Mouse (Mus musculus) brown adipose tissue, adult 24 weeks (tissue): ENCODE measurements around the gene Ggta1. TPM values are rescaled to one million over a fixed set of nuclear protein-coding genes. Genes with fewer than 3 reads are reported as not detected.

Experiments used
- H3K27ac ChIP-seq: fragments of 200-500 bp; replicated peaks from 2 replicates; pipeline ENCODE4 v1.5.1; 2012; ENCODE audit warnings: low read depth, mild to moderate bottlenecking, low read length
- H3K4me1 ChIP-seq: fragments of 200-500 bp; 2 replicates; pipeline ENCODE4 v1.6.1; 2012; ENCODE audit warnings: low read length, mixed read lengths; ENCODE audit not compliant: control insufficient read depth, insufficient read depth, insufficient read length
- H3K4me3 ChIP-seq: fragments of 200-500 bp; 2 replicates; pipeline ENCODE4 v1.5.1; 2012; ENCODE audit warnings: low read depth, mild to moderate bottlenecking, low read length, moderate library complexity; ENCODE audit not compliant: insufficient read depth
- polyA plus RNA-seq: library from polyadenylated mRNA; stranded (reverse); fragments of >200 nt; gene quantifications from 2 replicates; pipeline ENCODE4 v1.2.4, GENCODE M21; 2012; ENCODE audit not compliant: missing spikeins, insufficient read depth, insufficient read length

Gene Ggta1
- polyA plus RNA-seq, 1 experiment = 8.8 TPM

DNA sequence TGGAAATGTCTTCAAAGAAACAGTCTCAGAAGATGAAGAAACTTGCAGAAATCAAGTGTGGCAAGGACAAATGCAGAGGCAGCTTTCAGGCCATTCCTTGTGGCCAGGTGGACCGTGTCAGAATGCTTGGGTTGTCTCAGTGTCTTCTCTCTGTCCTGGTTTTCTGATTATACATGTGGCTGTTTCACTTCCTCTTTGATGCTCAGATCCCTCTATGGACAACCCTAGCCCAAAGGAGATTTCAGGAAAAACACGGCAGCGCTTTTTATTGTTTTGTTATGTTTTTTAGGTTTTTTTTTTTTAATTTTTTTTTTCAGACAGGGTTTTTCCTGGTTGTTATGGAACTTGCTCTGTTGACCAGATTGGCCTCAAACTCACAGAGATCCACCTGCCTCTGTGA lies 35.9 kb upstream of the Ggta1 start:
- H3K4me3 ChIP-seq = no peak overlapping the region
- peaks cover 18% of the 10 kb centered on the region for H3K4me1 ChIP-seq
- H3K27ac ChIP-seq = no peak overlapping the region

DNA sequence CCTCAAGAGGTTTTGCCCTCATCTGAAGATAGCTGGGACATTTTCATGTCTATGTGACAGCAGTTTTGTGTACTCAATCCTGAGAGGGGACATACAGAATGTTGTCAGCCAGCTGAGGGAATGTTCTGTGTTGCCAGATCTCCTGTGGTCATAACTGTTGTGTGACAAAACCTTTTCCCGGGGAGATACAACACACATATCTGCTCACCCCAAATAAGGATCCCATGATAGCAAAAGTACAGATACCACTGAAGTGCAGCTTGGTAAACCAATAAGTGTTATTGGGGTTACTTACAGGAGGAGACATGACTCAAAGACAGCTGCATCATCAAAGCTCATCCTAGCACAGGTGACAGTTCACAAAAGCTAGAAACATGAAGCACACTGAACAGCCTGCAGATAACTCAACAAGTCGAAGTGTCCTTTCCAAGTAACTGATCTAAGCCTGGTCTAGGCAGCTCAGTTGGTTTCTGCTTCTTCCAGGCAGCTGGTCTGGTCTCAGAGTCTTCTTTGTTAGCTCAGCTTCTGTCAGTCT lies 34.7 kb upstream of the Ggta1 start:
- Histone ChIP-seq H3K27ac (no peak overlapping the region), H3K4me1 (peaks cover 13% of the 10 kb centered on the region), H3K4me3 (no peak overlapping the region)

DNA sequence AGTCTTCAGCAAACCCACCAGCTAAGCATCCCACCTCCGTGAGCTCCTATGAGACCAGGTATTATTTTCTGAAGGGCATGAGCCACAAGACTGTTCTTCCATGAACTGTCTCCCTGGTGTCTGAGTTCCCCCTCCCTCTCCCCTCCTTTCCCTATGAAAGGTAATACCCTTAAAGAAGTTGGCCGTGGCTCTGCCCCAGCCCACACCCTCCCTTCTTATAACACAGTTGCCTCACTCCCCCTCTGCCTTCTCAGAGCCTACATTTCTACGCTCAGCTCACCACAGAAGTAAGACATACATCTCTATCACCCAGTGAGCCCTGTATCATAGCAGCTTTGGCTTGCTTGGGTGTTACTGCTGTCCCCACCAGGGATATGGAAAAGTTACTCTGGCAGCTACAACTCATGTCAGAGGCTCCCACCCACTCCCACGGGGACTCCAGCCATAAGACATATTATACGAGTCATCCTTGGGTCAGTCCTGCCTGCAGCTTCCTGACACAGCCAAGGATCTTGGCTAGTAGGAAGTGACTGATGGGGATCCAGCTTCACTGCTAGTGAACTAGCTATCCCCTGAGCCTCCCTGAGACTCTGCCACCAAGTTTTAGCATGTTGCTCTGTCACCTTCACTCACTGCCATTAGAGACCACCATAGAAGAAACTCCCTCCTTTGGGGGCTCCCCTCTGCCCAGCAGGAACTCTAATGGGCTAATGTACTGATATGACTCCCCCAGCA lies 33.4 kb upstream of the Ggta1 start:
- Histone ChIP-seq H3K27ac (no peak overlapping the region; the same call in 1 of the 2 replicates), H3K4me1 (peaks cover 13% of the 10 kb centered on the region), H3K4me3 (no peak overlapping the region)

DNA sequence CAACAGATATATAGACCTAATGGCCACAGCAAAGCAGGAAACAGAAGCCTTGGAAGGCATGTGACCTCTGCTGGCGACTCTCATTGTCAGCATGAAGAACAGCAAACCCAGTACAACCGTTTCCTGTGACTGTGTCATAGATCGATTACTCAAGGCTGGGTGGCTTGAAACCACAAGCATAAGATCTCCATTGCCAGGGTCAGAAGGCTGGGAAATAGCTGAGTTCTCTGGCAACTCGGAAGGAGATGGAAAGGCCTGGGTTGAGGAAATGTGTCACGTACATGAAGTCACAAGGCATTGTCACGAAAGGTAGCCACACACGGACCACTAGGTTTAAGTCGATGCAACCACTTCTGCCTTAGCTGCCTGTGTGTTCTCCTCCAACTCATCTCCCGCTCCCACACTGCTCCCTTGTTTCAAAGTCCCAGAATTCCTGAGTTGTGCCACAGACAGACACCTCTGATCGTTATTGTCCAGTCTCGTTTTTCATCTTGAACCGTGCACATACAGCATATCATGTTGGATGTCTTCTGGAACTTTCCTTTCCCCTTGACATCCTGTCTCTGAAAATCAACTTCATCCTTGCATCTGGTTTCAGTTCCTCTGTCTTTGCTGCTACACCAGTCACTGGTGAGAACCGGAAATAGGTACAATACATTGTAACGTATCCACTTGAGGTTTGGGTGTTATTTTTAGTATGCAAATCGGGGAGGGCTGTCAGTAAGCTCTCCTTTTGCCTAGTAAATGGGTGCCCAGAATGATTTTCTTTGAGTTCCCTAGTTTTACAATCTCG lies 32.7 kb upstream of the Ggta1 start:
- H3K4me1 ChIP-seq = peaks cover 13% of the 10 kb centered on the region
- H3K27ac ChIP-seq = peak overlapping the region; percentile 73
- H3K4me3 ChIP-seq = no peak overlapping the region

DNA sequence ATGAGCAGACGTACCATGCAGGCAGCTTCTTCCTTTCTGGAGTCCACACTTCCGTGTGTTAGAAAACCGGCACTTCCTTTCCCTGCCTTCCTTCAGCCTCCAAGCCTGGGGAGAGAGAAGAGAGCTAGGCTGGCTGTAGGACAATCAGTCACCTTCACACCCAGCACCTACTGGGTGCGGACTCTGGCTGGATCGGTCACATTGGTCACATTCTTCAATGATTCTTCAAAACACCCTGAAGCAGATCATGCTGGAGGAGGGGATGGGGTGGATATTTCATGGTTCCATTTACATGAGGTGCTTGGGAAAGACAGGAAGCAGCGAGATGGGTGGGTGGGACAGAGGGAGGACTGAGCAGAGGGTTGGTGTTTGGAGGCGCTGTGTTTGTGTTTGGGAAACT lies 30.5 kb upstream of the Ggta1 start:
- Histone ChIP-seq H3K4me1 (peaks cover 13% of the 10 kb centered on the region), H3K27ac (no peak overlapping the region), H3K4me3 (no peak overlapping the region)

DNA sequence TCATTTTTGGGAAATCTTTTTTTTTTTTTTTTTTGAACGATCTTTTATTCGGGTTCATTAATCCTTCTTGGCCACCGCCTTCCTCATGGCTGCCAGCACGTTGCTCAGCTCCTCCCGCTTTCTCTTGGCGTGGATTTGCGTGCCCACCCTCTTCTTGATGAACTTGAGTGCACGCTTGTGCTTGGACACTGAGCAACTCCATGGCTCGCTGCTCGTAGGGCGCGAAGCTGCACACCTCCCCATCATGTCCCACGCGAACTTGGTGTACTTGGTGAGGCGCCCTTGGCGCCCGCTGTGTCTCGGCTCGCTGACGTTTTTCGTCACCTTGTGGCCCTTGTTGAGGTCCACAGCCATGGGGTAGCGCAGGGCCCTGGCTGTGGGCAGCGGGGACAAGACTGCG lies 28.1 kb upstream of the Ggta1 start:
- Histone ChIP-seq H3K4me1 (peaks cover 18% of the 10 kb centered on the region), H3K4me3 (no peak overlapping the region), H3K27ac (no peak overlapping the region)

DNA sequence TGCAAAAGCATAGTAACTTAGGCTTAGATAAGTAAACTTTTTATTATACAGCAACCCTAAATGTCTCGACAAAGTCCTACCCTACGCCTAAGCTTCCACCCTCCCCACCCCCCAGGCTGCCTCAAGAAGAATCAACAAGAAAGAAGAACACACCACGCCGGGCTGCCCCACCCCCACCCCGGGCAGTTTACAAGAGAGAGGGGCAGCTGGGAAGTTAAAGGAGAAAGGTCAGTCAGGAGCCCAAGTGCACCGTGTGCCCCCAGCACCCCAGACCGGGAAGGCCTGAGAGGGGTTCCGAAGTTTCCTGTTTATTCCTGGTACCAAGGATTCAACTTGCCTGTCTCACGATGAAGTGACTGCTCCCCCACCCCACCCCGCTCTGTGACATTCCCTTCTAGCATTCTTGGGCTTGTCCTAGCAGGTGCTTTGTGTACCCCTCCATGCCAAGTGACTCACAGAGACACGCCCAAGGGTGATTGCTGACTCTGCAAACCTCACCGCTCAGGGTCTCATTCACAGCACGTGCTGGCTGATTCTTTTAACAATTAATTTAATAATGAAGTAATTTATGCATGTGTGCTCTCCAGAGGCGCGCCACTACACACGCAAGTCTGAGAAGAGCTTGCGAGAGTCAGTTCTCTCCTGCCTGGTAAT lies 27.6 kb upstream of the Ggta1 start:
- H3K27ac ChIP-seq = no peak overlapping the region
- peaks cover 13% of the 10 kb centered on the region for H3K4me1 ChIP-seq
- H3K4me3 ChIP-seq = no peak overlapping the region

DNA sequence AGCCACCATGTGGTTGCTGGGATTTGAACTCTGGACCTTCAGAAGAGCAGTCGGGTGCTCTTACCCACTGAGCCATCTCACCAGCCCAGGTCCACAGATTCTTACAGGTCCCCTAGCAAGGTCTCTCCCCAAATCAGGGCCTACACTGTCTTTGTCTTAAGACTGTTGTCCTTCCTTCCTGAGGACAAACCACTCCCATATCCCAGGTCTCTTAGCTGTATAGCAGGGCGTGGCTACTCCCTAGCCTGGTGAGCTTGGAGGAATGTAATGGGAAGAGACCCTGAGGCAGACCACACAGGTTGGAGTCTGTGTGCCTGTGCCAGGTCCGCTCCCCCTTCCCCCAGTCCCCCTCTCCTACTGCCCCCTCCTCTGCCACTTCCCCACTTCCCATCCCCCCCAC lies 24.7 kb upstream of the Ggta1 start:
- Histone ChIP-seq H3K4me3 (no peak overlapping the region), H3K4me1 (peaks cover 11% of the 10 kb centered on the region; the same call in 1 of the 2 replicates), H3K27ac (no peak overlapping the region)

DNA sequence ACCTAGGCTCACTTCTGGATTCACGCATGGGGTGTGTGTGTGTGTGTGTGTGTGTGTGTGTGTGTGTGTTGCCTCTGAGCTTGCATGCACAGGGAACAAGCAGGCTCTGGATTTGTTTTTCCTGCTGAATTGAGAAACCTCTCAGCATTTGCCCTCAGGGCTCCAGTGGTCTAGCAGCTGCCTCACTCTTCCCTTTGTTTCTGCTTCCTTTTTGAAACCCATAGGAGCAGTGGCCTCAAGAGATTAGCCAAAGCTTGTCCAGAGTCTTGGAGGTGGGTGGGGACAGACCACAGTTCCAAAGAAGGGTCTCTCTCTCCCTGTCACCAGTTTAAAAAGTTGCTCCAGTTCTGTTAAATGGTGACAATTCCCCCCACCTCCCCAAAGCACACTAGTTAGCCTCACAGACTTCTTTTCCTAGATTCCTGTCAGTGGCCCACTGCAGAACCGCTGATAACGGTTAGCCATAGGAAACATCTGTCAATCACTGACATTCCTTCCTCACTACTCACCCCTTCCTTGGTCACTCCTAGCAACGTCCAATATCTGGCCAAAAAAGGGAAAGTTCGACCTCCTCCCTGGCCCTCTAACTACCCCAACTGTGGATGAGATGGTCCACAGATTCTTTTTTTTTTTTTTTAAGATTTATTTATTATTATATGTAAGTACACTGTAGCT lies 24.1 kb upstream of the Ggta1 start:
- H3K4me3 ChIP-seq = no peak overlapping the region
- no peak overlapping the region for H3K27ac ChIP-seq

DNA sequence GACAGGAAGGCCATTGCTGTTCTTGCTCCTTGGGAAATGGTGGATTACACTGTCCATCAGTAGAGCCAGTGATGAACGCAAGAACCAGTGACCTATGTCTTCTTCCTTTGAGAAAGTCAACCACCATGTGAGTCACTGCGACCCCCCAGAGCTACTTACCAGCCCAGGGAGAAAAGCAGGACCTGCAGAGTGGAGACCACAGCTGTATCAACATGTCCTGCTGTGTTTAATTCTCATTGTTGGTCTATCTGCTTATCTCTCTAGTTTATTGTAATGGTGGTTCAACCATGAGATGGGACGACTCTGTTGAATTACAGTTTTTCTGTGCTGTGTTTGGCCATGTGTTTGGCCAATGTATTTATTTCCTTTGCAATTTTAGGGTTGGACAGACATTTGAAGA lies 21.1 kb upstream of the Ggta1 start:
- H3K4me1 ChIP-seq = peaks cover 11% of the 10 kb centered on the region; the same call in 1 of the 2 replicates
- H3K4me3 ChIP-seq = no peak overlapping the region
- H3K27ac ChIP-seq = no peak overlapping the region

More for the DNA sequence above, 24.1 kb upstream of the Ggta1 start:
- peaks cover 11% of the 10 kb centered on the region; the same call in 1 of the 2 replicates for H3K4me1 ChIP-seq

DNA sequence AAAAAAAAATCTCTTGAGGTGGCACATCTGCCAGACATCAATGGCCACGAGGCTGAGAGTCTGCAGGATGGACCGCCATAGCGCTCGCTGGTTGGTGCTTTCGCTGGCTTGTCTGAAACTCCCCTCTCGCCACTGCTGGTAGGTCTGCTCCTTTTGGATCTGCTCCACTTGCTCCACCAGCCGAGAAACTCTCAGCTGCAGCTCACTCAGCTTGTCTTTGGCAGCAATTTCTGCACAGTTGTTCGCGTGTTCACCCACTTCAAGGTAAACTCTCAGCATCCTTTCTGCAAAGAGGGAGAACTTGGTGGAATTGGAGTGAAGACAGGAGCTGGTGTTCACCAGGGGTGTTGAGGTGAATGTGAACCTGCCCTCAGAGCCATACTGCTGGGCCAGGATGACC lies 20.4 kb upstream of the Ggta1 start:
- H3K4me3 ChIP-seq = no peak overlapping the region
- no peak overlapping the region for H3K27ac ChIP-seq
- H3K4me1 ChIP-seq = peaks cover 11% of the 10 kb centered on the region; the same call in 1 of the 2 replicates

DNA sequence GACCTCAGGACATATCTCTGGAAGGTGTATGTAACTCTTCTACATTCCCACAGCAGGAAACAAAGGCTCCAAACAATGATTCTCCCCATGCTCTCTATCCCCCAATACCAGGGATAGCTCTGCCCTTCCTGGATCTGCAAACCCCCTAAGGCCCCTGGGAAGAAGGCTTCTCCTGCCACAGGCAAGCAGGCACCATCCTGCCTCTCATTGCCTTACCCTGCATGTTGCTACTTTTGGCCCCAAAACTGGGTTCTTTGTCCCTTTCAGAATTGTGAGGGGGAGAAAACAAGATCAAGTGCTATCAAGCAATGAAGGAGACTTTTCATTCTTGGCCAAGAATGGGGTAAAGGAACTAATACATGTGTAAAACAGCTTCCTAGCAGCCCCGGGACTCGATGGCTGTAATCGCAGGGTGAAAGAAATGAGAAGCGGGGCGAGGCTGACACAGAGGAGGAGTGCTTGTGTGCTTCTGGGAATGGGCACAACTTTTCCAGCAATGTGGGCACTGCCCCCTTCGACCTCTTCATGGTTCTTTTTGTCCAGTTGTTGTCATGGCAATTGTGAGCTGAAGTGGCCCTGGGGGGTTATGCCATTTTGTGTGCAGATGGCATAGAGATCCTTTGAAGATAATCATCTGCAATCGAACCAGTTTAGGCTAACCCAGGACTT lies 18.4 kb upstream of the Ggta1 start:
- H3K4me1 ChIP-seq = peaks cover 3% of the 10 kb centered on the region; the same call in 1 of the 2 replicates
- no peak overlapping the region for H3K27ac ChIP-seq
- no peak overlapping the region for H3K4me3 ChIP-seq

DNA sequence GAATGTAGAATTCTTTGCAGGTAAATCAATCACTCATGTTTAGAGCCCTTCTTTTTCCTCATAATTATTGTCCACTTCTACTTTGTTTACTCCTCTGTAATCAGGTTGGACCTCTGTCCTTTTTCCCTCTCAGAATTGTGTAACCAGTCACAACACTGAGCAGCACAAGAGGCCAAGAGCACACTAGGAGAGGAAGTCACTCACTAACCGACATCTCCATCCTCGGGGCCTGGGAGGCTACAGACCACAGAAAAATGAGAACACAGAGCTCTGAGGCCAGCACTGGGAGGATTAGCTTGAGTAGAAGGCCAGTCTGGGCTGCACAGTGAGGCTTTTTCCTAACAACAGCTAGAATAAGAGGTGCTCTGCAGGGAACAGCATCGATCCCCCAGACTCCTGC lies 17.0 kb upstream of the Ggta1 start:
- Histone ChIP-seq H3K4me1 (no peaks in the 10 kb centered on the region; the same call in 1 of the 2 replicates), H3K27ac (no peak overlapping the region), H3K4me3 (no peak overlapping the region)

DNA sequence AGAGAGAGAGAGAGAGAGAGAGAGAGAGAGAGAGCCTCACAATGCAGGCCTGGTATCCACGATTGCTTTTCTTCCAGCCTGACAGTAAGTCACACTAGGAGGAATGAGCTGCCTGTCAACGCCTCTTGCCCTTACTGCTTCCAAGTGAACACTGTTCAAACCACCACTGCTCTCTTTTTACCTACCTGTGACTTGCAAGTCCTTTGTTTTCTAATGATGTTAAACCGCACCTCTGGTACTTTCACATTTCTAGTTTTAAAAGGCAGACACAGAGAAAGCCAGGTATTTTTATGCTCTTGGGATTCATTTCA lies 15.7 kb upstream of the Ggta1 start:
- no peak overlapping the region for H3K27ac ChIP-seq
- no peak overlapping the region for H3K4me3 ChIP-seq
- no peaks in the 10 kb centered on the region; the same call in 1 of the 2 replicates for H3K4me1 ChIP-seq
